Comparison of ENCODE assay signal across 8 mouse cellular contexts in genomic region chr6:47835984-47836521, GRCm38 (mm10). TPM values are rescaled to one million over a fixed set of nuclear protein-coding genes. Genes with fewer than 3 reads are reported as not detected.
DNase-seq lines count a peak whose midpoint lies in the region.

No protein-coding gene starts in this region.

- H3K4me1 ChIP-seq in megakaryocyte, embryonic 14.5 days: peaks cover 45% of the 10 kb centered on the region

- H3K27me3 ChIP-seq in megakaryocyte, embryonic 14.5 days (replicated peaks): no peaks in the 10 kb centered on the region

- intact Hi-C loops in left cerebral cortex, postnatal 10 days (cut with DNase I): loop anchor here (5.0 kb wide), 1 partner anchor 41 kb away; the partner anchor contains the start of gene Zfp282

- H3K36me3 ChIP-seq in megakaryocyte, embryonic 14.5 days (replicated peaks; ENCODE audit: low read length): peaks cover 10% of the 10 kb centered on the region

- no peaks in the 10 kb centered on the region for H3K9me3 ChIP-seq in megakaryocyte, embryonic 14.5 days

- DNase-seq in T-cell, adult 2 months (ENCODE audit: low spot score): peak; percentile 45
- peak; percentile 76 to 77 for DNase-seq in cerebellum, postnatal 14 days
- peak; percentile 41 to 43 for DNase-seq in frontal cortex, postnatal 14 days (ENCODE audit: low spot score in 2 of 2)
- peak; percentile 69 for DNase-seq in induced T-regulatory cell, adult 2 months (ENCODE audit: low read depth)
- DNase-seq in left cerebral cortex, postnatal 10 days (ENCODE audit: extremely low spot score in 1 of 2, low spot score in 2 of 2): peak; percentile 37 to 66
- peak; percentile 49 to 66 for DNase-seq in right cerebral cortex, adult 2 months (ENCODE audit: low spot score in 2 of 2)
- peak; percentile 31 for DNase-seq in urinary bladder, postnatal 25 days (ENCODE audit: low spot score)

- peak overlapping the region; percentile 100 for H3K4me3 ChIP-seq in megakaryocyte, embryonic 14.5 days (replicated peaks)

RNA-seq across cellular contexts. Expression of gene Zfp398, which starts 0.6 kb away (rescaled TPM):
- 10 to 100 TPM; 18.9 to 21.0 TPM for total RNA-seq in left cerebral cortex, postnatal 10 days (2021)
- polyA plus RNA-seq in megakaryocyte, embryonic 14.5 days (2012; ENCODE audit: insufficient read depth, low replicate concordance): 0.58 and 1.5 TPM in 2 replicates

RNA-seq across cellular contexts. Expression of gene Zfp786, which starts 5.4 kb away (rescaled TPM):
- 1 to 10 TPM; 6.1 to 6.6 TPM for total RNA-seq in left cerebral cortex, postnatal 10 days (2021)
- not detected in 2 replicates for polyA plus RNA-seq in megakaryocyte, embryonic 14.5 days (2012; ENCODE audit: insufficient read depth, low replicate concordance)

RNA-seq across cellular contexts. Expression of gene Pdia4, which starts 22.8 kb away (rescaled TPM):
- total RNA-seq in left cerebral cortex, postnatal 10 days (2021): 10 to 100 TPM; 39.7 to 44.2 TPM
- polyA plus RNA-seq in megakaryocyte, embryonic 14.5 days (2012; ENCODE audit: insufficient read depth, low replicate concordance): 2.8 TPM in 1 of 2 replicates, not detected in the other

RNA-seq across cellular contexts. Expression of gene Zfp282, which starts 41.0 kb away (rescaled TPM):
- total RNA-seq in left cerebral cortex, postnatal 10 days (2021): 10 to 100 TPM; 26.6 to 28.1 TPM
- polyA plus RNA-seq in megakaryocyte, embryonic 14.5 days (2012; ENCODE audit: insufficient read depth, low replicate concordance): 6.7 and 17.1 TPM in 2 replicates

Comparison
In these comparisons a context has a peak if more than half of its experiments do, and no peak if none do; other contexts are left out.
1. Peak in every context shown above with its lines: DNase-seq and H3K4me3 ChIP-seq.